Mouse (Mus musculus) kidney, adult 11 months (tissue): ENCODE results near the gene Bhlha9.

Source experiments
- DNase-seq: peaks from one replicate; pipeline ENCODE4 v3.0.0; 2022

Bhlha9 gene

DNA sequence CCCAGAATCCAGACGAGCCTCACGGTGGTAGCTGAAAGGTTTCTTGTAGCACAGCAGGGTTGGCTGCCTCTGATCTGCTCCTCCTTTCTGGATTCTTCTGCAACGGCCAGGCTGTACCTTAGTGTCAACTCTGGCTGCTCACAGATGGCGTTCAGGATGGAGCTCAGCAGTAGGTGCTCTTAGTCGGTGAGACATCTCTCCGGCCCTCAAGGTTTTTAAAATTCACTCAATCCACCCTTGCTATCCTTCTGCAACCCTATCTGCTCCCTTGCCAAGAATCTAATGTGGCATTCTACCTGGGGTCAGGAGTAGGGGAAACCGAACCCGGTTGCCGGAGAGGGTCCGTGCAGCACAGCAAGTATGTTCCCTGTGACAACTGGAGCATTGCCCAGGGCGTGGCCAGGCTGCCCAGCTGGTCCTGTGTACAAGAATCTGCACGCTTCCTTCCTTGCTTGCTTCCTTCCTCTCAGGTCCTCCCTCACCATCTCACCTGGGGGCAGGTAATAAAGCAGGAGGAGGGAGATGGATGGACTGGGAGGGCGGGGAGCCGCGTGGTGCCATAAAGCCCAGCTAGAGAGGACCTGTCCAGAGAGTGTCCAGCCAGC, at the start of gene Bhlha9:
Gene Bhlha9, plus strand, starts transcription at position 600 of the 605 bp plus-strand sequence.
- no peak for DNase-seq

DNA sequence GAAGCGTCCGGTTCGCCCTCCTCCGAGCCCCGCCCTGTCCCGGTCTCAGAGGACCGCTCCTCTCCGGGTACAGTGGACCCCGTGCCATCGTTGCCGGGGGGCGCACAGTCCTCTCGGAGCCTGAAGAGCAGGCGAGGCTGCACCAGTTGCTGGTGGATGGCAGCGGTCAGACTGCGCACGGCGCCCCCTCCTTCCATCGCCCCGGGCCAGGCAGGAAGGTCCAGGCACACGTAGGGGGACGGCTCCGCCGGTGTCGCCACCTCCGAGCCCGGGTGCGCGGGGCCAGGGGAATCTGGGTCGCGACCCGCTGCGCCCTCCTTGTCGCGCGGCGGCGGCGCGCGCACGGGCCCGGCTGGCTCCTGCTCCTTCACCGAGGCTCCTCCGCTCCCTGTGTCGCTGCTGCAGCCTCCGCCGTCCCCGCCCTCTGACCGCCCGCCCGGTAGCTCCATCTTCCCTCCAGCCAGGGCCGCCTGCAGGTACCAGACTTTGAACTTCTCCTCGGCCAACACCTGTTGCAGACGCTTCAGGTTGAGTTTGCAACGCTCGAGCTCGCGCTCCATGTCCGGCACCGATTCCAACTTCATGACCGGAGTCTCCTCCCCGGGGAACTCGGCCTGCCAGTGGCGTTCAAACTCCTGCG, 49.6 kb upstream of the Bhlha9 start:
- peak; percentile 24 for DNase-seq

DNA sequence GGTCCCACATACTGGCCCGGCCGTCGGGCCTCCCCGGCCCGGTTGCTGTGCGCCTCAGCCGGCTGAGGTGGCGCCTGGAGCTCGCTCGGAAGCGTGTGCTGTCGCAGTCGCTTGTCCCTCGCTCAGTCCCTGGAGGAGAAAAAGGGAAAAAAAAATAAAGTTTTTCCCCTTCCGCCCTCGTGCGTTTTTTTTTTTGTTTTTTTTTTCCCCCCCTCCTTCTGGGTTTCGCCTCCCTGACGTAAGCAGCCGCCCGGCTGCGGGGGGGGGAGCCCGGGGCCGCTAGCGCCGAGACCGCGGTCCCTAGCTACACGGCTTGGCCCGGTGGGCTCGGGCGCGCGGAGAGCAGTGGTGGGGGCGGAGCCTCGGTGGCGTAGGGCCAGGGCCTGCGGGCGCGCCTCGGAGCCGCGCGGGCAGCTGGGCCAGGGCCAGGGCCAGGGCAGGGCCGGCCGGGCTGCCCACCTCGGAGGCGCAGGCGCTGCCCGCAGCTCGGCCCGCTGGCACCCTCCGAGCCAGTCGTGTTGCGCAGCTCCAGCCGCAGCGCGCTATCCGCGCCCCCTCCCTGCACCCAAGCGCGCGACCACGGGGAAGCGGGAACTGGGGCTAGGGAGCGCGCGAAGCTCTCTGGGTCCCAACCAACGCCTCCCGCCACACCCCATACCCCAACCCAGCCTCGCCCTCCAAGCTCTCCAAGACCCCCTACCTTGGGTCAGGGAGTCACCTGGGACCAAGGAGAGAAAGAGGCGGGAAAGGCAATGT, 48.9 kb upstream of the Bhlha9 start:
- DNase-seq, result peak; percentile 38

DNA sequence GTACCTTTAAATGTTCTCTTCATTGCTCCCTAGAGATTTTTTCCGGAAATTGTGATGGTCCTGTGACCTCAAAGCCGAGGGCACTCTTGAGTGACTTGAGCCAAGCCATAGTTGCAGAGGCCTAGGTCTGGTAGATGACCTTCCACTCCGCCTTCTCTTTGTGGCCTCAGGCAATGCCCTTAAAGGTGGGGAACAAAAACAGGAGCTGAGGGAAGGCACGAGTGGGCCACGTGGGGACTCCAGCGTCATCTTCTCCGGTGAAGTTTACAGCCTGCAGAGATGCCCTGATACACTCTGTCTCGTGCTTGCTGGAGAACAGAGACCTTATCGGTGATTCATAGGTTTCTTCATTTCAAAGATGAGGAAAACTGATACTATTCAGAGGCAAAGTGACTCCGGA, 48.2 kb upstream of the Bhlha9 start:
- no peak for DNase-seq

DNA sequence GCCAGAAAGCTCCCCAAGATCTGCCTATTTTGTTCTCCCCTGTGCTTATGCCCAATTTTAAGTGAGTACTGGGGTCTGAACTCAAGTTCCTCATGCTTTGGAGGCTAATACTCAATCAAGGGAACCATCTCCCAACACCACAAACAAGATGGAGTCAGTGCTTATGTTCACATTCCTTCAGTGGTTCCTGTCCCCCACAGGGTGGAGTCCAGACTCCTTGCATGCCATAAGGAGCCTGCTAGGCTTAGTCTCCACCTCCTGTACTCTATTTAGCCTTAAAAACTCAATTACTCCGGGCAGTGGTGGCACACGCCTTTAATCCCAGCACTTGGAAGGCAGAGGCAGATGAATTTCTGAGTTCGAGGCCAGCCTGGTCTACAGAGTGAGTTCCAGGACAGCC, 47.4 kb upstream of the Bhlha9 start:
- no peak for DNase-seq

DNA sequence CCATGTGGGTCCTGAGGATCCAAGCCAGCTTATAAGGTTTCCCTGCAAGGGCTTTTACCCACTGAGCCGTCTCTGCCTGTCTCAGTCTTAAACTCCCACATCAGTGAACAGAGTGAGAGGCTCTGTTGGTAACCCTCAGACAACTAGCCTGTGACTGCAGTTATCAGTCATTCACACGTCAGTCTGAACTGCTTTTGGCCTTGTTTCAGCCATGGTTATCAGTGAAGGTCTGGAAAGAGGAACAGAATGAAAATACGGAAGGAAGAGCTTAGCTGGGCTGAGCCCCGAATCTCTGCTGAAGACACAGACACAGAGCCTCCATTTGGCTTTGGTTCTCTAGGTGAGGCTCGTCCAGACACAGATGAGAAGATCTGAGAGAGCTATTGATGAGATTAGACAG, 43.7 kb upstream of the Bhlha9 start:
- no peak for DNase-seq

DNA sequence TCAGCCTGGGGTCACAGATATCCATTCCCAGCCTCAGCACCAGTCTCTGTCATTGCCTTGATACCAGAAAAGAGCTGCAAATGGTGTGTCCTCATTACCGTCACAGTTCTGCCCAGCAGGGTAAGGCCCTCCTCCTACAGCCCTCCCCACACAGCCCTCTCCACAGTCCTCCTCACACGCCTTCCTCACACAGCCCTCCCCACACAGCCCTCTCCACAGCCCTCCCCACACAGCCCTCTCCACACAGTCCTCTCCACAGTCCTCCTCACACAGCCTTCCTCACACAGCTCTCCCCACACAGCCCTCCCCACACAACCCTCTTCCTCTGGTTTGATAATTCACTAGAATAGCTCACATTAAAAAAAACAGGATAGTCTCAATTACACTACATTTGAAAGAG, 42.2 kb upstream of the Bhlha9 start:
- no peak for DNase-seq

DNA sequence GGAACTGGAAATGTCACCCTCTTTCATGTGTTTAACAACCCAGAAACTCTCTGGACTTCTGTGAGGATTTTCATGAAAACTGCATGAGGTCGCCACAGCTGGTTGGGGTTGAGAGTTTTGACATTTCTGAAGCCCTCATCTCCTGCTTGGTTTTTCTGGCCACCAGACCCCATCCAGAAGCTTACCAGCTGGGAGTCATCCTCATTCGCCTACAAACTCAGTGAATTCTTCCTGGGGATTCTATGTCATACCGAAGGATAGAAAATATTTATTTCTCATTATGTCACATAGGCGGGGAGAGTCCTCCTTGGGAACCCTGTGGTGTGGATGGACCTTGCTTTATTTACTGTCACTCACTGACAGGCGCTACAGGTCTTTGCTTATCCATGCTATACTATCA, 41.8 kb upstream of the Bhlha9 start:
- no peak for DNase-seq

DNA sequence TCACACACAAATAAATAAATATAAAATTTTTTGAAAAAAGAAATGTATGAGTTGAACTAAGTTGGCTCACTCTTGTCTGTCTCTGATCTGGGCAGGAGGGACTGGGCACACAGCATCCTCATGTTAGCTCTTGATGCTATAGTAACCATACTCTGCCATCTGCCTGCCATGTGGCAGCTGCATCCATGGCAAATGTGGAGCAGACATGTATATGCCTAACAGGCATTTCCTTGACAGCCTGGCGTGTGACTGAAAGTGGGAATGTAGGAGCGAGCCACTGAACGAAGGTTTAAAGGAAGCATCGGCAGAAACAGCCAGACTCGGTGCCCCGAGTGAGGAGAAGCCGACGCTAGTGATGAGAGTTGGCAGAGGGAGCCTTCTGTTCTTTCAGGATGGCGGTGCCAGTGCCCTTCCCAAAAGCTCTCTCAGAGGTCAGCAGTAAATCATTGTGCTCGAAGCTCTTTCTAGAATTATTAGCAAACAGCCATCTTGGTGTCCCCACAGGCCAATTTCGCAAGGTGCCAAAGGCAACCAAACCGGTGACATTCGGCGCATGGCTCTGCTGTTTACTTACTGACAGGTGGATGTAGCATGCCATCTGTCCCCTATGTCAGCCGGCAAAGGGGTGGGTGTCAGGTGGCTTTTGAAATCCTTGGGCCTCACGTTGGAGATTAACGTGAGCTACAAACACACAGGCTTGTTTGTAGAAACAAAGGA, 32.8 kb upstream of the Bhlha9 start:
- no peak for DNase-seq

DNA sequence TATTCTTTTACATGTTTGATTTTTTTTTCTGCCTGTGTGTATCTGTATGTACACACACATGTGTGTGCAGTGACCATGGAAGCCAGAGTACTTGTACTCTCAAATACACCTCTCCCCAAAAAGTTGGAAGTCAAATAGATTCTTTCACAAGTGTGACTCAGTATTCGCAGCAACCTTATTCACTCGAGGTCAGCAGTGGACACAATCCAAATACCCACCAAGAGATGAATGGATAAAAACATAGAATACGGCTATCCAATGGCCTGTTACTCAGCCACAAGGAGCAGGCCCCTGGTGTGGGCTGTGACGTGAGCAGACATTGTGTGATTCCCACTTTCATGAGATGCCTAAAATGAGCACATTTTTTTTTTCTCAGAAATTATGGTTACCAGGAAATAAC, 32.0 kb upstream of the Bhlha9 start:
- no peak for DNase-seq

DNA sequence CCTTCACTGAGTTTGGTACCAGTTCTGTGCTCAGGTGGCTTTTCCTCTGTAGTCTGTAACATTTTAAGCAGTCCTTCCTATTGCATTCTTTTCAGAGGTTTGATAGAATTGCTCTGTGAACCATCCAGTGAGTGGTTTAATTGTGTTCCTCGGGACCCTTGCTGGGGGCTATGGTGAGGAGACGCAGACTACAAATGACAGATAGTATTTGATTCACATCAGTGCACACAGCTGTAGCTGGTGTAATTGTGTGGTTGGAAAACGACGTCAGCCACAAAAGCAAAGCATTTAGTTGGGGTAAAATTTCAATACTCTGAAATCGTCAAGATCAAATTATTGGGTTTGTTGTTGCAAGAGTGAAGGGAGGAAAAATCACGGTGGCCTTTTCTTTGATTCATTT, 28.0 kb upstream of the Bhlha9 start:
- DNase-seq, result no peak

DNA sequence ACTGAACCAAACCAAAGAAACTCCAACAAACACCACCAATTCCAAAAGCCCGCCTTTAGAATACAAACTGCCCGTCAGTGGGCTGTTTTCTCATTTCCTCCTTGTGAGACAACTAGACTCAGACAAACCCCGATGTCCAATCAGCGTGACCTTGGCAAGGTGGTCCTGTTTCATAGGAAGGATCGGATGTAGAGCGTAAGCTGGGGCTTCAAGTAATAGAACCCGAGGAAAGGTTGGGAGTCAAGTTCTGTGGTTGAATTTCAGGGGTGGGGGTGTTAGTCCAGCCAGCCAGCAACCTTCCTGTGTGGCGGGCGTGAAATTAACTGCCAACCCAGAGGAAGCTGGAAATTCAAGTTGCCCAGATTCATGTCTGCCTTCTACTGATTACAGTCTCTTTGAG, 27.2 kb upstream of the Bhlha9 start:
- no peak for DNase-seq

DNA sequence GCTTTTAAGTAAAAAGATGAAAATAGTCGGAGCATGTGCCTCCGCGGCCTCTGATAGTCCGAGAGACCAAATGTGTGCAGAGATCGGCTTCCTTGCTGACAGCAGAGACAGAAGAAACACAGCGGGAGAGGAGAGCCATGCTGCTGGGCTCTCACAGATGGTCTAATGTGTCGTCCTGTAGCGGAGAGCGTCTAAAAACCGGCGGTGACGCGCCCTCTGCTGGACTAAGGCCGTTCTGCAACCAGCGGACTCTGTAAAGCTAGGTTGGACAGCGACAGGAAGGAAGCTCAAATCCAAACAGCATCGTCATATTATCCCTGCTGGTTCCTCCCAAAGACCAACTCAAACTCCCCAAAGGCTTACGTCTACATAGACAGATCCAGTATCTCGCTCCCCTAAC, 26.3 kb upstream of the Bhlha9 start:
- DNase-seq, result peak; percentile 62

DNA sequence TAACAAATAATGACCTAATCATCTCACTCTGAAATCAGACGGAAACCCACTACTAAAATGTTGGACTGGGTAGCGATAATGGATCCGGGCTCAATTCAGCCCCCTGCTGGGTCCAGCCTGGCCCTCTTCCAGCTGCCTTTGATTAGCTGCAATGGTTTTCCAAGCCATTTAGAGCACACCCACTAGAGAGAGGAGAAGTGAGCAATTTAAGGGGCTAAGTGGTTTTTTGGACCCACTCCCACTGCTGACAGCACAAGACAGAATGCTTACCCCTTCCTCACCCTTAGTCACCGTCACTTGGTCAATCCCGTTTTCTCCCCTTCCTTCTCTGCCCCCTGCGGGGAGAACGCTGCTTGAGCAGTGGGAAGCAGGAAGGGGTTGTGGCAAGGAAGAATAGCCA, 25.2 kb upstream of the Bhlha9 start:
- DNase-seq, result no peak

DNA sequence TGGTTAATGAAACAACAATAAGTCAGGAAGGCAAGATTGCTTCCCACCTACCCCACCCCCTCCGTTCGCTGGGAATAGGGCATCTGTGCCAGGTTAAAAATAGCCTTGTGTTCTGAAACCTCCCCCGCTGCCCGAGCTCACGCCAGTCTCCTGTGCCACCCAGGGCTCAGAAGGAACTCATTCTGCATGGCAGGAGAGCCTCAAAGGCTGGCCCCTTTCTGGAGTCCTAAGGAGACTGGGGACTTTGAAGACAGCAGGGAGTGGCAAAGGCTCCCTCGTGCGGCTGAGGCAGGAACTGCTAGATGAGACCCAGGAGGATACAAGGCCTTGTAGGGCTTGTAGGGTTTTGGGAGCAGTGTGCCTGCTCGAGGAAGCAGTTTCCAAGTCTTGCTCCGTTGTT, 24.8 kb upstream of the Bhlha9 start:
- DNase-seq, result peak; percentile 56

DNA sequence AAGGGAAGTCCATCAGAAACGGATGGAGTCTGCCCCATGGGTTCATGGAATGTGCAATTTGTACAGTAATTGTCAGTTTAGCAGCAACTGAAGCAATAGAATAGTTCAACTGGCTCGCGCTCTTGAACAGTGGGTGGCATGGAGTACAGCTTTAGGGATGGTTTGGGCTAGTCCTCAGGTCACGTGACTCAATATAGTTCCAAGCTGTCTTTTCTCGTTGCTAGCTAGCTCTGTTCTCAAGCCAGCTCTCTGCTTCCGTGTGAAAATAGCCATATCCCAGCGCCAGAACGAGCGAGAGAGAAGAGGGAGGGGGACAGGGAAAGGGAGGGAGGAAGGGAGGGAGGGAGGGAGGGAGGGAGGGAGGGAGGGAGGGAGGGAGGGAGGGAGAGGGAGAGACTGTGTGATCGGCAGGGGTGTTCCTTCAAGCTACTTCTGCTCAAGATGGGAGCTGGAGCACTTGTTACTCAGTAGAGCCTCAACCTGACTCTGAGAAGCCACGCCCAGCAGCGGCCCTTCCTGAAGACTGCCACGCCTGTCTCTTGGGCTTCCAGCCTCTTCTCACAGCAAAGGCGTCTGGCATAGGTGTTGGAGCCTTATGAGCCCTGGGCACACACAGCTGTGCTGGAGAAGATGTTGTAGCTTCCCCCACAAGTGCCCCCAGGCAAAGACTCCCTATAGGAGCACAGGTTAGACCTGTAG, 21.3 kb upstream of the Bhlha9 start:
- DNase-seq, result no peak

DNA sequence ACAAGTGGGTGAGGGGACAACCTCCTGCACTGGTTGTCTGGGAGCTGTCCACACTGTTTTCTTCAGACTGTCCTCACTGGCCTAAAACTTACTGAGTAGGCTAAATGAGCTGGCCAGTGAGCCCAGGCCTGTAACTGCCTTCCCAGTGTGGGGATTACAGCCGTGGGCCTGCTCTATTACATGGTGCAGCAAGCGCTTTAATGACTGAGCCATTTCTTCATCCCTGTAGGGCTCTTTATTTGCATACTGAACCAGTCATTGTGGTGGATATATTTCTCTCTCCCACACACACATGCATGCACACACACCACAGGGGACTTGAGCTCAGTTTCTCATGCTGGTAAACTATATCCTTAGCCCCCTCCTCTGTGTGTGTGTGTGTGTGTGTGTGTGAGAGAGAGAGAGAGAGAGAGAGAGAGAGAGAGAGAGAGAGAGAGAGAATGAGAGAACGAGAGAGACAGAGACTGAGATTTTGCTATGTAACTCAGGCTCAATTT, 19.4 kb upstream of the Bhlha9 start:
- DNase-seq, result no peak

DNA sequence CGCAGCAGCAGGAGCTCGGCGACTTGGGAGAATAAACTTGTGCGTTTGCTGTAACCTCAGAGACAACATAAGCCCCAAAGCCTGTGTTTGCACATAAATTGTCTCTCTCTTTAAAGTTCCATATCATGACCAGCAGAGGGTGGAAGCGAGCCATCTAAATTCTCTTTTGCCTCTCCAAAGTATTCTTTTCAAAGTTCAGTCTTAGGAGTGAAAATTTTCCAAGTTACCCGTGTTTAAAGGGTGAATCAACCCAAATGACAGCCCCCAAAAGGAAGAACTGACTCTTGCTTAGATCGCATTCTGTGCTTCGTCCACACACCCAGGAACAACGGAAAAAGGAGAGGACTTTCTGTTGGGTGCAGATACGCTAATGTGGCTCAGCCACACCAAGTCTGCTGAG, 17.2 kb upstream of the Bhlha9 start:
- no peak for DNase-seq

DNA sequence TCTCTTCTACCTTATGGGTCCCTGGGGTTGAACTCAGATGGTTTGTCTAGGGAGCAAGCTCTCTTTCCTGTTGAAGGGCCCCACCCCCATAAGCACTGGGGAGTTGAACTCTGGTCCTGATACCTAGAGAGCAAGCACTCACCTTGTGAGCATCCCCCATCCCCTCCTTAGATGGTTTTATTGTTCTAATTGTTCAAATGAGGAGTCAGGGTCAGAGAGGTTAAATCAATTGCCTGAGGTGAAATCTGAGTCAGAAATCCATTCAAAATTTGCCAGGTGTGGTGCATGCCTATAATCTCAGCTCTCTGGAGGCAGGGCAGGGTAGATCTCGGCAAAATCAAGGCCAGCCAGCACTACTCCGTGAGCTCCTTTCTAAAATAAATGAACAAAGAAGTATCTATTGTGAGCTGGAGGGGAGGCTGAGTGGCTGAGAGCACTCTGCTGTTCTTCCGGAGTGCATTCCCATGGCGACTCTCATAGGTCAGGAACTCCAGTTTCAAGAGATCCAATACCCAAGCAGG, 14.8 kb upstream of the Bhlha9 start:
- DNase-seq, result no peak

DNA sequence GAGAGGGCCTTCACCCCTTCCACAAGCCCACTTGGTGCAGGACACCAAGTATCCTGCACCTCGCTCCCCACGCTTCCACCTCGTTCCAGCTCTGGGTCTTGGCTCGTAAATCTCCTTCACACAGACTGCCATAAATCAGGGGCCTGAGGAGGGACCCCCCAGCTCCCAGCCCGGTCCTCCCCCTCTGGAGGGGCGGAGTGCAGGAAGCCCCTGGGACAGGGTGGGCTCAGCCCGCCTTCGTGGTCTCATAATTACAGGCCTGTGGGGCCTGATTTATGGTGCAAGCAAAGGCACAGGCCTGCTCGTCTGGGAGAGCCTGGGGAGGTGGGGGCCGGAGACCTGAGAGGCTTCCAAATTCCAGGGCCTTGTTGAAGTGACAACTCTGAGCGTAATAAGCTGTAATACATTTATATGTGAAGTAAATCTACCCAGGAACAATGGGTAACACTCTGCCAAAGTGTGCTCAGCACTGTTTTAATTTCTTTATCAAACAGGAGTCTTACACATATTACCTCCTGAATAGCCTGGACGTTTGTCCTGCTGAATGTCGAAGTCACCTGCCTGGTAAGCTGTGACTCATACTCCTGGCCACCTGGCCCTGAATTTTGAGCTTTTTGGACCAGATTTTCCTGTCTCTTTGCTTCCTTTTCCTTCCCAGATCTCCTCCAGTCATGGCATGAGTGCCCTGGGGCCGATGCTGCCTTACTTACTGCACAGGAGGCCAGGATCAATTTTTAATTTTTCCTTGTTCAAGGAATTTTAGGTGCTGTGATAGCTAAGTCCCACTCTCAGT, 12.9 kb upstream of the Bhlha9 start:
- DNase-seq, result no peak

DNA sequence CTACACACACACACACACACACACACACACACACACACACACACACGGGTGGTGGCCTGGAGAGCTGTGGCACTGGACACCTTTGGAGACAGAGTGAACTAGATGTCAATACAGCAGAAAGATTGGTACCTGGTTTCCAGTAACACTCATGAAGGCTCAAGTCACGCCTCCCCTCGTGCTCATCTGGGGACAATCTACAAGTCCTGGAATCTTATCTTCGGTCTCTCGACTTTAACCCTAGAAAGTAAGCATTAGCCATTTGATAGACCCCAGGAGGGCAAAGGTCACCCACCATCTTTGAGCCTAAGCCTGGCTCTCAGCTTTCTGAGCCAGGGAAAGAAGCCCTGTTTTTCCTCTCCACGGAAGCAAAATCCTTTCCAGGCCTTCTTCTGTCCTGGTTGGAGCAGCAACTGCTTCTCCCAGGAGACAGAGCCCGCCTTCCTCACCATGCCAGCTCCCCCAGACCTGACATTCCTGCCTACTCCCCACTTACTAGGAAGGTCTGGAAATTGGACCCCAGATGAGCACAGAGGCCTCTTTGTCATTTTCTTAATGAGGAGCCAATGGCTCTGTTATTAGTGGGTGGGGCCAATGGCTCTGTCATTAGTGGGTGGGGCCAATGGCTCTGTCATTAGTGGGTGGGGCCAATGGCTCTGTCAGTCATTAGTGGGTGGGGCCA, 10.3 kb upstream of the Bhlha9 start:
- DNase-seq, result no peak
